Mouse (Mus musculus) heart, embryonic 10.5 days (tissue): Measurements from ENCODE around the gene Mettl15. TPM values are rescaled to one million over a fixed set of nuclear protein-coding genes. Genes with fewer than 3 reads are reported as not detected.
"Not testable (repeated sequence)": the region's sequence is repeated elsewhere in the genome, so short reads cannot be mapped to it uniquely, and the experiment has no call there.

Source experiments
- DNase-seq: peaks from one replicate; pipeline ENCODE4 v3.0.0-alpha.2; 2017; ENCODE audit warnings: low spot score
- H3K27ac ChIP-seq: fragments of 300-500 bp; sonication (generic); 2 replicates; pipeline ENCODE4 v1.5.1; 2016; ENCODE audit warnings: mild to moderate bottlenecking
- H3K27me3 ChIP-seq: fragments of 300-500 bp; sonication (generic); 2 replicates; pipeline ENCODE4 v1.6.1; 2016; ENCODE audit warnings: mild to moderate bottlenecking; ENCODE audit not compliant: poor library complexity, insufficient read depth, severe bottlenecking
- H3K36me3 ChIP-seq: fragments of 300-500 bp; sonication (generic); 2 replicates; pipeline ENCODE4 v1.6.1; 2016; ENCODE audit warnings: mild to moderate bottlenecking, moderate library complexity
- H3K4me1 ChIP-seq: fragments of 300-500 bp; sonication (generic); 2 replicates; pipeline ENCODE4 v1.6.1; 2016; ENCODE audit warnings: mild to moderate bottlenecking
- H3K4me3 ChIP-seq: fragments of 300-500 bp; sonication (generic); 2 replicates; pipeline ENCODE4 v1.5.1; 2016; ENCODE audit warnings: mild to moderate bottlenecking, moderate library complexity
- H3K9me3 ChIP-seq: fragments of 300-500 bp; sonication (generic); 2 replicates; pipeline ENCODE4 v1.6.1; 2016; ENCODE audit warnings: mild to moderate bottlenecking, moderate library complexity
- WGBS: fragments of 180-500 bp; shearing (Covaris S2); methylation state at CpG from one replicate; pipeline ENCODE4 v1.1.7; 2016; 5-methylcytosine and 5-hydroxymethylcytosine counted together
- polyA plus RNA-seq: library from polyadenylated mRNA; unstranded; fragments of >200 nt; fragmentation: Nextera tagmentation; extraction: Ambion mirVana; gene quantifications from 2 replicates; pipeline ENCODE4 v1.2.1, GENCODE M21; 2016

The Mettl15 gene
- polyA plus RNA-seq, 1 experiment from 2014 or later = 12.6 TPM

GRCm38 (mm10) chr2:109241947-109242346, 38.6 kb downstream of the Mettl15 start:
- 51% methylated on average over 3 of the region's 3 CpGs for WGBS
- Histone ChIP-seq H3K27me3 (no peaks in the 10 kb centered on the region), H3K9me3 (no peaks in the 10 kb centered on the region), H3K36me3 (no peaks in the 10 kb centered on the region), H3K27ac (no peak overlapping the region), H3K4me1 (no peaks in the 10 kb centered on the region), H3K4me3 (no peak overlapping the region)
- no peak for DNase-seq

DNA sequence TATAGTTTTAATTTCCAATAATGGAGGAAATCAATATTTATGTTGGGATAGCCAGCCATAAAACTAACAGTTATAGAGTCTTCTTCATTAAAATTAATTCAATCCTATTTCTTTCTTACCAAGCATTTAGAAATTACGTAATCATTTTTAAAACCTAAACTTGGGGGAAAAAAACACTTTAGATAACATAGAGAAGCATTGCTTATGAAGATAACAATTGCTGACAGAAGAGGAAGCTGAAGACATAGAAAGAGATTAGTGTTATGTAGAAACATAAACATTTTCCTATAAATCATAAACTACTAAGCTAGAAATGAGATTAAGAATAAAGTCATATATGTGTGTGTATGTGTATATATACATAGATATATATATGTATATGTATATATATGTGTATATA, 44.8 kb downstream of the Mettl15 start:
- no peaks in the 10 kb centered on the region for H3K4me1 ChIP-seq
- H3K36me3 ChIP-seq = no peaks in the 10 kb centered on the region
- no peak overlapping the region for H3K4me3 ChIP-seq
- 83% methylated on average over 1 of the region's 1 CpGs for WGBS
- no peak overlapping the region for H3K27ac ChIP-seq
- H3K27me3 ChIP-seq = no peaks in the 10 kb centered on the region
- H3K9me3 ChIP-seq = no peaks in the 10 kb centered on the region
- no peak for DNase-seq

GRCm38 (mm10) chr2:109233876-109234275, 46.7 kb downstream of the Mettl15 start:
- H3K4me1 ChIP-seq = no peaks in the 10 kb centered on the region
- 80% methylated on average over 4 of the region's 4 CpGs for whole genome bisulfite sequencing

DNA sequence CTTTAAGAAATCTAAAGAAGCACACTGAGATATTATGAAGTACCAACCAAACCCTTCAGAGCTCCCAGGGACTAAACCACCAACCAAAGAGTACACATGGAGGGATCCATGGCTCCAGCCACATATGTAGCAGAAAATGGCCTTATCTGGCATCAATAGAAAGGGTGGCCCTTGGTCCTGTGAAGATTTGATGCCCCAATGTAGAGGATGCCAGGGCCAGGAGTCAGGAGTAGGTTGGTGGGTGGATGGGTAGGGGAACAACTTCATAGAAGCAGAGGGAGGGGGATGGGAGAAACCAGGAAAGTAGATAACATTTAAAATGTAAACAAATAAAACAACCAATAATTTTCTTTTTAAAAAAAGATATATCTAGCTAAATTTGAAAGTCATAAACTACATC, 50.1 kb downstream of the Mettl15 start:
- Histone ChIP-seq H3K27ac (no peak overlapping the region), H3K4me3 (no peak overlapping the region), H3K9me3 (no peaks in the 10 kb centered on the region), H3K27me3 (no peaks in the 10 kb centered on the region), H3K4me1 (no peaks in the 10 kb centered on the region), H3K36me3 (no peaks in the 10 kb centered on the region)
- no peak for DNase-seq

More at GRCm38 (mm10) chr2:109233876-109234275, 46.7 kb downstream of the Mettl15 start:
- Histone ChIP-seq H3K4me3 (no peak overlapping the region), H3K36me3 (no peaks in the 10 kb centered on the region), H3K27ac (no peak overlapping the region), H3K27me3 (no peaks in the 10 kb centered on the region), H3K9me3 (no peaks in the 10 kb centered on the region)
- no peak for DNase-seq

GRCm38 (mm10) chr2:109227196-109227595, 53.4 kb downstream of the Mettl15 start:
- Histone ChIP-seq H3K27ac (no peak overlapping the region), H3K4me1 (no peaks in the 10 kb centered on the region)
- WGBS = 72% methylated on average over 3 of the region's 3 CpGs

GRCm38 (mm10) chr2:109221470-109221869, 59.1 kb downstream of the Mettl15 start:
- Histone ChIP-seq H3K27me3 (no peaks in the 10 kb centered on the region), H3K27ac (no peak overlapping the region), H3K4me1 (no peaks in the 10 kb centered on the region), H3K36me3 (no peaks in the 10 kb centered on the region), H3K4me3 (no peak overlapping the region), H3K9me3 (no peaks in the 10 kb centered on the region)
- 83% methylated on average over 2 of the region's 2 CpGs for WGBS
- DNase-seq = no peak

More at GRCm38 (mm10) chr2:109227196-109227595, 53.4 kb downstream of the Mettl15 start:
- Histone ChIP-seq H3K36me3 (no peaks in the 10 kb centered on the region), H3K9me3 (no peaks in the 10 kb centered on the region), H3K4me3 (no peak overlapping the region), H3K27me3 (no peaks in the 10 kb centered on the region)
- no peak for DNase-seq

GRCm38 (mm10) chr2:109216678-109217077, 63.9 kb downstream of the Mettl15 start:
- H3K27ac ChIP-seq, H3K4me1 ChIP-seq, H3K36me3 ChIP-seq, H3K9me3 ChIP-seq, H3K27me3 ChIP-seq, DNase-seq, H3K4me3 ChIP-seq: not testable (repeated sequence)
- WGBS = 86% methylated on average over 2 of the region's 2 CpGs

DNA sequence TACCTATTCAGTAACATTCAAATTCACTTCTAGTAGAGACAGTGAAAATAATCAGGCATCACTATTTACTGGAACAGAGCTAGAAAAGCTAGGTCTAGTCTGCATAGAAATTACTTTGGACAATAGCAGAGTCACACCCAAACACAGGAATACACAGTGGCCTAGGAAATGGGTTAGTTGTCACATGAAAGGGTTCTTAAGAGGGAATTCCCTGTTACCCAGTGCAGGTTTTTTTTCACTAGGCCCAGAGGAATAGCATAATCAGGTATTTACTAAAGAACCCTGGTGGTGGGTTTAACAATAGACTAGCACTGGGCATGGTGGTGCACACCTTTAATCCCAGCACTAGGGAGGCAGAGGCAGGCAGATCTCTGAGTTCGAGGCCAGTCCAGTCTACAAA, 69.9 kb downstream of the Mettl15 start:
- not testable (repeated sequence) for H3K9me3 ChIP-seq, DNase-seq, H3K4me3 ChIP-seq, H3K27me3 ChIP-seq, H3K36me3 ChIP-seq, H3K4me1 ChIP-seq, H3K27ac ChIP-seq
- WGBS = 89% methylated on average over 1 of the region's 1 CpGs

- DNase-seq = no peak
- no peaks in the 10 kb centered on the region for H3K27me3 ChIP-seq
- no peaks in the 10 kb centered on the region for H3K9me3 ChIP-seq
- H3K4me1 ChIP-seq = no peaks in the 10 kb centered on the region
- H3K36me3 ChIP-seq = no peaks in the 10 kb centered on the region
- no peak overlapping the region for H3K4me3 ChIP-seq
- no peak overlapping the region for H3K27ac ChIP-seq
- 77% methylated on average over 2 of the region's 2 CpGs for WGBS
Measured at GRCm38 (mm10) chr2:109208032-109208431, 72.5 kb downstream of the Mettl15 start.

- no peaks in the 10 kb centered on the region for H3K4me1 ChIP-seq
- no peak overlapping the region for H3K4me3 ChIP-seq
- no peaks in the 10 kb centered on the region for H3K27me3 ChIP-seq
- H3K9me3 ChIP-seq = no peaks in the 10 kb centered on the region
- H3K36me3 ChIP-seq = no peaks in the 10 kb centered on the region
- 74% methylated on average over 3 of the region's 3 CpGs for WGBS
- DNase-seq = no peak
- H3K27ac ChIP-seq = no peak overlapping the region
Measured at GRCm38 (mm10) chr2:109182993-109183392, 97.6 kb downstream of the Mettl15 start.

- Histone ChIP-seq H3K27me3 (no peaks in the 10 kb centered on the region), H3K4me1 (no peaks in the 10 kb centered on the region), H3K9me3 (no peaks in the 10 kb centered on the region), H3K36me3 (no peaks in the 10 kb centered on the region), H3K4me3 (no peak overlapping the region), H3K27ac (no peak overlapping the region)
- DNase-seq = no peak
- 52% methylated on average over 1 of the region's 1 CpGs for WGBS
Measured at GRCm38 (mm10) chr2:109158509-109158908, 122.0 kb downstream of the Mettl15 start.

- Histone ChIP-seq H3K27me3 (no peaks in the 10 kb centered on the region), H3K9me3 (no peaks in the 10 kb centered on the region), H3K4me1 (no peaks in the 10 kb centered on the region), H3K36me3 (no peaks in the 10 kb centered on the region), H3K27ac (no peak overlapping the region), H3K4me3 (no peak overlapping the region)
- 77% methylated on average over 1 of the region's 1 CpGs for WGBS
- DNase-seq = no peak
Measured at GRCm38 (mm10) chr2:109156131-109156530, 124.4 kb downstream of the Mettl15 start.

GRCm38 (mm10) chr2:109153402-109154050, 127.0 kb downstream of the Mettl15 start:
- Histone ChIP-seq H3K36me3 (no peaks in the 10 kb centered on the region), H3K4me3 (no peak overlapping the region), H3K9me3 (no peaks in the 10 kb centered on the region), H3K4me1 (no peaks in the 10 kb centered on the region), H3K27ac (no peak overlapping the region), H3K27me3 (no peaks in the 10 kb centered on the region)
- DNase-seq = no peak
- 65% methylated on average over 6 of the region's 6 CpGs for WGBS

DNA sequence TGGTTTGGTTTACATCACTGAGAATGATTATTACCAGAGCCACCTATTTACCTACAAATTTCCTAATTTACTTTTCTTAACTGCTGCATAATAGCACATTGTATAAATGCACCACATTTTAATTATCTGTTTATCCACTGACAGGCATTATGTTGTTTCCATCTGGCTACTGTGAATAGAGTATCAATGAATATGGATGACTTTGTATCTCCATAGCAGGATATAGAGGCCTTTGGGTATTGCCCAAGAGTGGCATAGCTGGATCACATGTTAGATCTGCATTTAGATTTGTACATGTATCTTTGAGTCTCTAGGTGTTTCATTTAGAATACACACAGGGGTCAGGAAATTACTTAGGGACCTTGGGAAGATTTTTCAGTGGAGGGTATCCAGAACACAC, 133.3 kb downstream of the Mettl15 start:
- H3K4me3 ChIP-seq = no peak overlapping the region
- H3K27me3 ChIP-seq = no peaks in the 10 kb centered on the region
- H3K9me3 ChIP-seq = no peaks in the 10 kb centered on the region
- DNase-seq = no peak
- no peaks in the 10 kb centered on the region for H3K4me1 ChIP-seq
- H3K27ac ChIP-seq = no peak overlapping the region
- H3K36me3 ChIP-seq = no peaks in the 10 kb centered on the region
